In genomic region chr5:131517677-131518076, GRCm38 (mm10) we compare ENCODE assay signal across 21 mouse cellular contexts.
DNase-seq lines count a peak whose midpoint lies in the region; ATAC-seq and TF ChIP-seq lines count a peak whose summit lies in the region.
"Had no signal": no experiment of that assay in that cellular context is flagged by ENCODE, and none has a peak within 500 bp of the region (broad histone marks: within the 10 kb centered on the region; RNA-seq: fewer than 3 reads in every experiment).

No protein-coding gene starts in this region.

- no peaks in the 10 kb centered on the region for H3K27me3 ChIP-seq in neural tube, embryonic 13.5 days
- H3K27me3 ChIP-seq in heart, embryonic 16.5 days (ENCODE audit: control insufficient read depth, insufficient read depth, low read length), result 0 out of 2 replicates have a peak, but pooled peaks cover 3% of the 10 kb centered on the region
- H3K27me3 ChIP-seq: CH12.LX; limb, embryonic 13.5 days; midbrain, embryonic 12.5 days; stomach, embryonic 15.5 days had no signal

- no peak for TF ChIP-seq CTCF in gastrocnemius, adult 2 months (IDR thresholded peaks at IDR 0.05)

- H3K4me2 ChIP-seq in neural tube, embryonic 13.5 days, result no peak overlapping the region
- peak overlapping the region; percentile 46; the same call in 1 of the 2 replicates for H3K4me2 ChIP-seq in heart, embryonic 16.5 days (ENCODE audit: low read depth, low read length)
- H3K4me2 ChIP-seq: limb, embryonic 13.5 days; midbrain, embryonic 12.5 days; stomach, embryonic 15.5 days had no signal

- 0 out of 2 replicates have a peak, but pooled peaks cover 5% of the 10 kb centered on the region for H3K36me3 ChIP-seq in neural tube, embryonic 13.5 days
- no peaks in the 10 kb centered on the region for H3K36me3 ChIP-seq in heart, embryonic 16.5 days (ENCODE audit: control insufficient read depth, insufficient read depth)
- H3K36me3 ChIP-seq: stomach, embryonic 15.5 days had no signal

- WGBS in neural tube, embryonic 13.5 days, result 70% methylated on average over 4 of the region's 4 CpGs
- WGBS in heart, embryonic 16.5 days, result 14% methylated on average over 4 of the region's 4 CpGs

- no peaks in the 10 kb centered on the region for H3K9me3 ChIP-seq in neural tube, embryonic 13.5 days
- no peaks in the 10 kb centered on the region for H3K9me3 ChIP-seq in heart, embryonic 16.5 days (replicated peaks; ENCODE audit: control insufficient read depth, low read length)
- H3K9me3 ChIP-seq: forebrain, embryonic 10.5 days; limb, embryonic 13.5 days; midbrain, embryonic 12.5 days; stomach, embryonic 15.5 days had no signal

- no peak for DNase-seq in gastrocnemius, adult 2 months
- no peak for DNase-seq in gastrocnemius, postnatal 25 days
- DNase-seq in neural tube, embryonic 10.5 days (ENCODE audit: extremely low spot score, low spot score), result no peak
- DNase-seq in frontal cortex, adult 2 months (ENCODE audit: extremely low spot score in 1 of 2, low spot score in 1 of 2), result no peak
- no peak for DNase-seq in thymus, postnatal 4 days
- DNase-seq: cerebellum, adult 2 months; cerebellum, postnatal 36 days; retina, postnatal 1 day; thymus, adult 18-20 months had no signal

- H3K4me1 ChIP-seq in neural tube, embryonic 13.5 days (replicated peaks), result peaks cover 92% of the 10 kb centered on the region
- H3K4me1 ChIP-seq in heart, embryonic 16.5 days (ENCODE audit: control insufficient read depth, insufficient read depth, low read length), result peaks cover 41% of the 10 kb centered on the region

- H3K27ac ChIP-seq in gastrocnemius, adult 2 months, result peak overlapping the region; percentile 28
- peak overlapping the region; percentile 1; the same call in 1 of the 2 replicates for H3K27ac ChIP-seq in neural tube, embryonic 13.5 days (replicated peaks)
- peak overlapping the region; percentile 50; the same call in 1 of the 2 replicates for H3K27ac ChIP-seq in heart, embryonic 16.5 days (ENCODE audit: low read length)
- H3K27ac ChIP-seq: forebrain, embryonic 10.5 days; kidney, postnatal 0 days; limb, embryonic 13.5 days; liver, embryonic 14.5 days; midbrain, embryonic 12.5 days; stomach, embryonic 15.5 days had no signal

- no peak overlapping the region for H3K4me3 ChIP-seq in gastrocnemius, adult 2 months
- H3K4me3 ChIP-seq in neural tube, embryonic 13.5 days, result no peak overlapping the region
- H3K4me3 ChIP-seq in heart, embryonic 16.5 days (ENCODE audit: low read length), result no peak overlapping the region
- H3K4me3 ChIP-seq: forebrain, embryonic 10.5 days; limb, embryonic 13.5 days; midbrain, embryonic 12.5 days; stomach, embryonic 15.5 days had no signal

- intact Hi-C loops in gastrocnemius, adult 2 months (cut with DNase I), result no loop called here

- H3K9ac ChIP-seq in neural tube, embryonic 13.5 days, result no peak overlapping the region
- no peak overlapping the region for H3K9ac ChIP-seq in heart, embryonic 16.5 days (ENCODE audit: low read length)
- H3K9ac ChIP-seq: limb, embryonic 13.5 days; liver, embryonic 14.5 days; midbrain, embryonic 12.5 days; stomach, embryonic 15.5 days had no signal

- no peak for ATAC-seq in neural tube, embryonic 13.5 days (ENCODE audit: low read depth)
- ATAC-seq in heart, embryonic 16.5 days (replicated peaks; ENCODE audit: extremely low read depth, insufficient read depth, low FRiP score), result peak; percentile 58
- ATAC-seq in CD4-positive, CD25-positive, alpha-beta regulatory T cell, adult 4 months, result no peak
- ATAC-seq: hindbrain, embryonic 16.5 days; intestine, postnatal 0 days had no signal
